Mouse (Mus musculus) CD4-positive, CD25-positive, alpha-beta regulatory T cell, adult 9 weeks (primary cell): ENCODE results near the gene Zik1. TPM values are rescaled to one million over a fixed set of nuclear protein-coding genes. Genes with fewer than 3 reads are reported as not detected.

Source experiments
- polyA plus RNA-seq: library from polyadenylated mRNA; unstranded; fragments of 100-300 nt; shearing (Covaris generic); gene quantifications from one replicate; pipeline ENCODE4 v1.2.1, GENCODE M21; 2017

The Zik1 gene
- polyA plus RNA-seq, result 2.1 TPM

DNA sequence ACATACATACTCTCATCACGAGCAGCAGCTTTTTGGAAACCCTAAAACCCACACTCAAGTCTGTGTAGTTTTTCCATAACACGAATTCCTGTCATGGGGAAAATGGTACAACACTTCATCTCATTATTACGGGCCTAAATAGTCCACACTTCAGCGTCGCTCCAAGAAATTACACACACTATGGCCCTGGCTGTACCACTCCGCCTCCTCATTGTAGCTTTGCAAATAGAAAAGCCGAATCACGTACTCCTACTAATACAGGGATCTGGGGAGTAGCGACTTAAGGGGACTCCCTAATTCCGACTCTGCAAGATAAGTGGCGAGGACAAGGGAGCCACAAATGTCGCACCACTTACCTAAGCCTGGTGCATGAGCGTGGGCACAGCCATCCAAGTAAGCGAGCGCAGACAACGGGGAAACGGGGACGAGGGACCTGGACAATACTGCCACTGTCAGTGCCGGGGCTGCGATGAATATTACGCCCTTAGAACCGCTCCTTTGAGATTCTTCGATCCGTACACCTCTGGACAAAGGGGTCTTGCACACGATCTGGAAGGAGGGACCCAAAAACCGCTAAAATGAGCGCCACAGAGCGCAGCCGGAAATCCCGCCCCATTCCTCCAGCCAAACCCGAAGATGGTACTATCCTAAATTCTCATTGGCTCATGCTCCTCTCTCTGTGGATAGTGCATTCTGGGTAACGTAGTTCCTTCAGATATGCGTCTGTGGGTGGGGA is at the start of gene Zik1:
TSS of gene Zik1 (minus strand) at position 609 of the 736 bp plus-strand sequence.

GRCm38 (mm10) chr7:10443031-10443430 is 52.2 kb downstream of the Zik1 start, which contains the start of gene Vmn1r67:
TSS of gene Vmn1r67 (plus strand) at chr7:10443331.

Other genes starting within 250 kb of the Zik1 start
- gene Vmn1r66, start 217.4 kb downstream of the Zik1 start, polyA plus RNA-seq, result not detected
- not detected for gene Vmn1r67, start 52.1 kb downstream of the Zik1 start, polyA plus RNA-seq
- gene Vmn1r68, start 63.1 kb upstream of the Zik1 start, polyA plus RNA-seq, result not detected
- not detected for gene Vmn1r69, start 118.3 kb upstream of the Zik1 start, polyA plus RNA-seq
- gene Vmn1r70, start 136.1 kb upstream of the Zik1 start, polyA plus RNA-seq, result not detected
- gene Nlrp4b, start 192.4 kb upstream of the Zik1 start, polyA plus RNA-seq, result not detected